Mouse (Mus musculus): ENCODE data around the gene Hoxd1. TPM values are rescaled to one million over a fixed set of nuclear protein-coding genes. Genes with fewer than 3 reads are reported as not detected.

The Hoxd1 gene
- polyA plus RNA-seq, 1 experiment from 2014 or later: 1.5 TPM

DNA sequence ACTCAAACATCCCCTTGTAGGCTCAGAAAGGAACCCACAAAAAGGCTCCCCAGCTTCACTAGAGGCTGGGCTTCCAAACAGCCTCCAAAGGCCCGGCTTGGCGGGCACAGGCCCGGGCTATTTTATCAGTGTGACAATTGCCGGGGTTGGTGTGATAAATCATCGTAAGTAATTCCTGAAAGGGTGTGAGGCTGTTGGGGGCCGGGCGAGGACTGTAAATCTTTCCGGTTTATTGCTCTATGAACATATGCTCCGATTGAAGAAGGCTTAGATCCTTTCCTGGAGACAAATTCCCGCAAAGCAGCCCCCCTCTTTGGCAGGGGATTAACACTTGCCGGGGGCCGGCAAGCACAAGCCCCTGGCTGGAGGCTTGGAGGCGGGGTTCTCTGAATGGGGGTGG is 28.3 kb upstream of the Hoxd1 start:
- H3K4me3 ChIP-seq (replicated peaks): peak overlapping the region; percentile 45
- peaks cover 91% of the 10 kb centered on the region for H3K4me1 ChIP-seq
- peak overlapping the region; percentile 96 for H3K27ac ChIP-seq
- WGBS: 7% methylated on average over 13 of the region's 13 CpGs
- H3K9ac ChIP-seq: peak overlapping the region; percentile 25; the same call in 1 of the 2 replicates
- H3K4me2 ChIP-seq: peak overlapping the region; percentile 77
- H3K27me3 ChIP-seq: peaks cover 26% of the 10 kb centered on the region
- H3K36me3 ChIP-seq: peaks cover 14% of the 10 kb centered on the region; the same call in 1 of the 2 replicates
- no peak for ATAC-seq (replicated peaks; ENCODE audit: low FRiP score)
- H3K9me3 ChIP-seq (replicated peaks): no peaks in the 10 kb centered on the region

DNA sequence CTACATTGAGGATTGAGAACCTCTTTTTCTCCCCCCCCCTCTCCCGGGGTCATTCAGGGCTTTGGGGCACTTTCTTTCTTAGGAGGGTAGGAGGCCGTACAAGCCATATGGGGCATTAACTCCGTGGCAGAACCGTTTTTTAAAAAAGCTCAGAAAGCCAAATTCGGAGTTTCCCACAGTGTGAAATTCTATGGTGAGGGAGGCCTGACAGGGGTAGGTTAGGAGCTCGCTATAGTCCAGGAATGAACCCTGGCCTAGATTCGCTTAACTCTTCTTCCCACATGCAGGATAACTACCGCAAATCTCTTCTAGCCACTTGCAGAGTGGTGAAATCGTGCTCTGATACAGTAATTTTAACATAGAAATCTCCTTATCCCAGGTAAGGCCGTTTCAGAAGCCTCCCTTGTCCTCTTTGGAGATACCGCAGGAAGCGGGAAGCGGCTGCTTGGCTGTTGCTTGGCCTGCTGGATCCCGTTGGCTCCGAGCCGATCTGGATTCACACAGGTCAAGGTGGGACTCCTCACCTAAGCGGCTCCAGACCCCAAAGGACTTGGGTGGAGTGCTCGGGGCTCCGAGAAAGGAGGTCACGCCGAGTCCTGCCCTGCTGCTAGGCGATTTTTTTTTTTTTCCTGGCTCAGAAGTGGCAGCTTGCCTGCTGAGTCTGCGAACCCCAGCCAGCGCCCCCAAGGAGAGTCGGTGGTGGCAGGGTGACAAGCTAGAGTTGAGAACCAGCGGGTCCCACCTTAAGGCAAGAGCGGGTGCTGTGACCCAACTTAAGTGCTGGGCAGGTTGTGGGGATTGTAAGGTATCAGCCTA is 27.6 kb upstream of the Hoxd1 start:
- Histone ChIP-seq H3K9me3 (replicated peaks) (no peaks in the 10 kb centered on the region), H3K27ac (peak overlapping the region; percentile 96), H3K9ac (peak overlapping the region; percentile 39), H3K36me3 (peaks cover 12% of the 10 kb centered on the region; the same call in 1 of the 2 replicates), H3K4me3 (replicated peaks) (peak overlapping the region; percentile 45), H3K4me1 (peaks cover 97% of the 10 kb centered on the region), H3K4me2 (peak overlapping the region; percentile 77), H3K27me3 (peaks cover 26% of the 10 kb centered on the region)
- 30% methylated on average over 27 of the region's 27 CpGs for WGBS
- no peak for ATAC-seq (replicated peaks; ENCODE audit: low FRiP score)

DNA sequence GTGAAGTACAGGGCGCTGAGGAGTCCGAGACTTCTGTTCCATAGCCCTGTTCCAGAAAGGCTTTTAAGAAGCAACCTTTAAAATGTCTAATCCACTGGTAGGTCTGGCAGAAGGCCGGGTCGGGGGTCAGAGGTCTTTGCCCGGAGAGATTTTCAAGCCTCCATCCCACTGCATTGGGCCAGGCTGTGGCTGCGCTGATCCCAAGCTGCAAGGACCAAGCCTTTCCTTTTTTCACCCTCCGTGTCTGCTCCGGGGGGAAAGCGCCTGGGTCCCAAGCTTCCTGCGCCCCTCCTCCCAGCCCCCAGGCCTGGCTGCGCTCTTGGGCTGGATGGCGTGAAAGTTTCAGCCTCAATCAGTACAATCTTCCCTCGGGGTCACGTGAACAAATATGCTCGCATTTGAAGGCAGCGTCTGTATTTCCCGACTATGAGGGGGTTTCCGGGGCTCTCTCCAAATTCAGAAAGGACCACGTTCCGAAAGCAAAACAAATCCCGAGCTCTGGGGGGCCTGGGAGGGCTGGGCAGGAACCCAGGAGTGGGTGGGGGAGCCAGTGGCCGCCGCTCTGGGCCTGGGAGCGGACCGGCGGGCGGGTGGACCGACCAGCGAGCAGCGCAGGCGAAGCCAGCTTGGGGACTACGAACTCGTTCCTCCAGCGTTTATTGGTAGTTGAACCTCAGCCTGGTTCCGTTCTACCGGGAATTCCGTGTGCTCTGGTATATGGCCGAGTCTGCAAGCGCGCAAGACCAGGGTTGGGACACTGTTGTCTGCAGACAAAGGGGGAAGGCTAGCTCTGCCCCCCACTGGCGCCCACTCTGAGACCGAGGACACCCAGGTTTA is 26.7 kb upstream of the Hoxd1 start:
- ATAC-seq (replicated peaks; ENCODE audit: low FRiP score): no peak
- peak overlapping the region; percentile 96 for H3K27ac ChIP-seq
- H3K9ac ChIP-seq: peak overlapping the region; percentile 39
- H3K4me3 ChIP-seq (replicated peaks): peak overlapping the region; percentile 45
- H3K4me1 ChIP-seq: peaks cover 98% of the 10 kb centered on the region
- H3K4me2 ChIP-seq: peak overlapping the region; percentile 77
- H3K9me3 ChIP-seq (replicated peaks): no peaks in the 10 kb centered on the region
- peaks cover 26% of the 10 kb centered on the region for H3K27me3 ChIP-seq
- 0 out of 2 replicates have a peak, but pooled peaks cover 4% of the 10 kb centered on the region for H3K36me3 ChIP-seq
- WGBS: 13% methylated on average over 42 of the region's 42 CpGs

DNA sequence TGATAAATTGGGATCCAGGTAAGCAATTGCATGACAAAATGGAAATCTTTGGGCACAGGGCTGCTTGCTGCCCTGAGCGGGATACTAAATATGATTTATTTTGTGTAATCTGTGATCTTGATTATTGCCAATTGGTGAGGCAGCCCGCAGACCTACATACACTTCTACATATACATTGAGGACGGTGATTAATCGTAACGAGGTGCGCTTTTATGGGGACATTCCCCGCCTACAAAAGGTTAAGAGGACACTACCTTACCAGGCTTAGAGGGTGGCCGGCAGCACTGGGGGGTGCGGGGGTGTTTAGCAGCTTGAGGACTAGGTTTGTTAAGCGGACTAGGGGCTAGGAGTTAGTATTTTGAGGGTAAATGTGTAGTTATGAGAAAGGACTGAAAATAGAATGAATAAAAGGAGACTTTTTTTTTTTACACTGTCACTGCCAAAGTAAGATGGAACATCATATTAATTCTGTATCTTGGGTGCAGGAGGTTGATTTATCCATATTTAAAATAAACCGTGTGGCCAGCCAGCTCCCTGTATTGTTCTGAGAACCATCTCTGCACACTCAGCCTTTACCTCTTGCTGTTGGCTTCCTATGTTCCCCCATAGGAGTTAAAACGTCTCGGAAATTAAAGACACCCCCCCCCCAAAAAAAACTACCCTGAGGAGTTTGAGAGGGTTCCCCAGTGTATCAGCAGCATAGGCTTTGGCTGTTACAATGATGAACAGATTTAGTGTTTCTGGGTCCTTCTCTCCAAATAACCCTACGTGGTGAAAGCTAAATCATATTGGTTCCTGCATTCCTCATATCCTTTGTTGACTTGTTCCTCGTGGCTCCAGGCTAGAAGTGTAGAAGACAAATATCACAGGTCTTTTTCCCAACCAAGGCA is 25.8 kb upstream of the Hoxd1 start:
- peak overlapping the region; percentile 96 for H3K27ac ChIP-seq
- 33% methylated on average over 15 of the region's 15 CpGs for WGBS
- no peaks in the 10 kb centered on the region for H3K9me3 ChIP-seq (replicated peaks)
- H3K4me1 ChIP-seq: peaks cover 99% of the 10 kb centered on the region
- no peaks in the 10 kb centered on the region for H3K36me3 ChIP-seq
- peak overlapping the region; percentile 77 for H3K4me2 ChIP-seq
- ATAC-seq (replicated peaks; ENCODE audit: low FRiP score): no peak
- H3K9ac ChIP-seq: peak overlapping the region; percentile 39; the same call in 1 of the 2 replicates
- H3K4me3 ChIP-seq (replicated peaks): peak overlapping the region; percentile 45
- peaks cover 26% of the 10 kb centered on the region for H3K27me3 ChIP-seq

DNA sequence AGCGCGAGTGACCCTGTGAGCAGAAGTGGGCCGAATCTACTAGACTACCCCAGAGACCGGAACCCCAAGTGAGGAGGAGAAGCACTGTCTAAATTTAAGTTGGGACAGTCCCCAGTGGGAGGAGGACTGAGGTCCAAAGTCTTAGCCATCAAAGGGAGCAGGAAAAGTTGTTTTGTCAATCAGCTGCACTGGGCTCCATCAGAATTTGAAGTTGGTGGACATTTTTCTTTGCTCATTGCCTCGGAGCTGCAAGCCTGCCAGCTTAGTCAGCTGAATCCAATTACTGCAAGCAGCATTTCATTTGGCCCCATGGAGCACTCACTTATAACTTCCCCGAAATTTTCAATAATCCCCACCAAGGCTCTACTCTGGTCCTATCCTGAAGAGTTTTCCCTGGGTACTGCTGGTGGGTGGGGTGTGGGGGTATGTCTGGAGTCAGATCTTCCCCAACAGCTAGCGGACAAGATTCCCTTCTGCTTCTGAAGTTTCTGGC is 25.2 kb upstream of the Hoxd1 start:
- Histone ChIP-seq H3K36me3 (no peaks in the 10 kb centered on the region), H3K4me3 (replicated peaks) (peak overlapping the region; percentile 45), H3K9me3 (replicated peaks) (no peaks in the 10 kb centered on the region), H3K4me1 (peaks cover 93% of the 10 kb centered on the region), H3K9ac (peak overlapping the region; percentile 33; the same call in 1 of the 2 replicates), H3K4me2 (peak overlapping the region; percentile 77), H3K27me3 (peaks cover 26% of the 10 kb centered on the region), H3K27ac (peak overlapping the region; percentile 96)
- 31% methylated on average over 7 of the region's 7 CpGs for WGBS
- ATAC-seq (replicated peaks; ENCODE audit: low FRiP score): no peak

DNA sequence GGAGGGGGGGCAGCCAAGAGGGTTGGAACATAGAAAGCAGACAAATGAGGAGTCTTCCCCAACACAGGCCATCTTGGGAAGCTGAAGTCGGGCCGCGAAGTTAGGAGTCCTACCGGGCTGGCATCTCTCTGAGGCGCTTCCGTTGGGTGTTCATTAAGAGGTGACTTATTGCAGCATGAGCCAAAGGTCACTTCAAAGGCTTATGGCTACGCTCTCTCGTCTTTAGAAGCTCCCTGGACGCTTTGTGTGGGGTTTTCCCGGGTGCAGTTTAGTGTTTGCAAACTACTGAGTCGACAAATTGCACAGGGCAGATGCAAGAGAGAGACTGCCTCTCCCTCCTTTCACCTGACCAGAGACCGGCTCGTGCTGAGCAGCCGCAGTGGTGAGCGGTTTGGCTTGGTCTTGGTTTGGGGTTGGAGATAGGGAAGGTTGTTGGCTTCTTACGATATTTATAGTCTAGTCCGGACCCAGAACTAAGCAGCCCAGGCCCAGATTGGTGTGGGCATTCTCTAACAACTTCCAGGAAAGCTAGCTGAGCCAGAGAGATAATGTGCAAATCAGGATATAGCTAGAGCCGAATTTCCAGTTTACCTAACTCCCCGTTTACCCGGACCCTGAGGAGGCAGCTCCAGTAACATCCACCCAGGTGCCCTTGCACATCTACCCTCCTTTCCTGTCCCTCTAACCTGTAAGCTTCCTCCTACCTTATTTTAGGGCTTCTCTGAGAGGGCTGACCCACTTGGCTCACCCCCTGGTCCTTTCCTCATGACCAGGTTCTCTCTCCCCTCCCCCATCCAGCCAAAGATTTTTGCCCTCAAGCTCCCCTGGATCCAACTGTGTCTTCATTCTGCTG is 23.9 kb upstream of the Hoxd1 start:
- Histone ChIP-seq H3K9me3 (replicated peaks) (no peaks in the 10 kb centered on the region), H3K9ac (peak overlapping the region; percentile 33), H3K4me3 (replicated peaks) (peak overlapping the region; percentile 45), H3K27me3 (peaks cover 29% of the 10 kb centered on the region), H3K4me1 (peaks cover 81% of the 10 kb centered on the region), H3K36me3 (no peaks in the 10 kb centered on the region), H3K4me2 (peak overlapping the region; percentile 77), H3K27ac (peak overlapping the region; percentile 96)
- ATAC-seq (replicated peaks; ENCODE audit: low FRiP score): no peak
- 9% methylated on average over 20 of the region's 20 CpGs for WGBS

DNA sequence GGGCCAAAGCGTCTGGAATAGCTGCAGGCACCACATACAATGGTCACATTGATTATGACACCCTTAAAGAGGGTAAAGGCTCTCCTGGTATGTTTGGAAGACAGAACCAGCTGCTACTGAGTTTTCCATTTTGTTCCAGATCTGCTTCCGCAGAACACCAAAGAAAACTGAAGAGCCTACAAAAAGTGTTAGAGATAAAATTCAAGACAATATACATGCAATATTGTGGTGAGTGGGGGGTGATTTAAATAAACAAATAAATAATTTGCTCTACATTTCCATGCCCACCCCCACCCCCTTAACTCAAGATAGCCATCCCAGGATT is 23.3 kb upstream of the Hoxd1 start:
- Histone ChIP-seq H3K27me3 (peaks cover 34% of the 10 kb centered on the region), H3K27ac (peak overlapping the region; percentile 96), H3K9me3 (replicated peaks) (no peaks in the 10 kb centered on the region), H3K9ac (peak overlapping the region; percentile 33; the same call in 1 of the 2 replicates), H3K4me1 (peaks cover 77% of the 10 kb centered on the region), H3K4me3 (replicated peaks) (peak overlapping the region; percentile 45), H3K36me3 (no peaks in the 10 kb centered on the region), H3K4me2 (peak overlapping the region; percentile 77)
- WGBS: 36% methylated on average over 2 of the region's 2 CpGs
- no peak for ATAC-seq (replicated peaks; ENCODE audit: low FRiP score)

DNA sequence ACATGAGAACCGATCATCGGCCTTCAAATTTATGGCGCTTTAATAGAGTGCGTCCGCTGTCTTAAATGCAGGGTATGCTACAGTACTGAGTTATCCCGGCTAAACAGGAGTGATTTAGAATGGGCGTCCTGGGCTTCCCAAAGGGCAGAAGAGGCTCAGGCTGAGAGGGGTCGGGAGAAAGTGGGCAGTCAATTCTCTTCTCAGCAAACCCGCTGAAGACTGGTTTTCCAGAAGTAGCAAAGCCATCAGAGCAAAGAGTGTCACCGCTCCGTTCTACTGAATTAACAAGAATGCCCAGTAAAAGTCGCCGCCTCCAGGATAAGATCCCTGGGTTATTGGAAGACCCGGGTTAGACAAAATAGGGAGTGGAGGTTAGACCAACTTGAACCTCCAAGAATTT is 22.9 kb upstream of the Hoxd1 start:
- H3K4me3 ChIP-seq (replicated peaks): peak overlapping the region; percentile 45

DNA sequence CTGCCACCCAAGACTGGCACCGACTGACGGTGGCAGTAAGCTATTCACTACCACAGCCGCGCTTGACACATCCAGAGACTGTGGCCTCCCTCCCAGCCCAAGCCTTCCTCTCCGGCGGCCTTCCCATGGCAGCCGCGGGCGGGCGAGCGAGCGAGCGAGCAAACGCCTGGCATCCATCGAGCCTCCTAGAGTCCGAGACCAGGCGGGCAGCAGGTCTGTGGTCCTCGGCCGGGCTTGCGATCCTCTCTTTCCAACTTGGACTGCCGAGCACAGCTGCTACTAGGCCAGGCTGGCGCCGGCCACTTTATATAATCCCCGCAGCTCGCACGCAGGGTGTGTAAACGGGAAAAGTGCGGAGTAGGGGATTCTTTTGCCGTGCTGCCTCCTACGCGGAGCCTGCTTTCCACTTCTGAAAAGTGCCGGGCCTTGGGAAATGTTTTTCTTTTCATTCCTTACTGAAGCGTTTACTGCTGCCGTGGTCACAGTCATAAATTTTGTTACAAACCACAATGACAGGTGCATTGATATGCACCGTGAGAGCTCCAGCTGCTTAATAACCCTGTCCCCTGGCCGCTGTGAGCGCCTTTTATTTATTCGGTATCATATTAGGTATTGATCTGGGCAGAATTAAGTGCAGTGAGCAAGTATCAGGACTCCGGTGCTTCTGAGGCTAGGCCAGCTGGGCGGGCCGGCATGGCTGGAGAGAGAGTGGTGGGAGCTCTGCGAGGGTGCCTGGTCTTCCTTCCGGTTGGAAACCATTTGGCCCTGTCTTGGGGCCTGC is 22.3 kb upstream of the Hoxd1 start:
- no peaks in the 10 kb centered on the region for H3K9me3 ChIP-seq (replicated peaks)
- 2% methylated on average over 43 of the region's 43 CpGs for WGBS
- peak overlapping the region; percentile 53 for H3K9ac ChIP-seq
- H3K27ac ChIP-seq: peak overlapping the region; percentile 96
- peaks cover 71% of the 10 kb centered on the region for H3K4me1 ChIP-seq
- H3K36me3 ChIP-seq: no peaks in the 10 kb centered on the region
- peak overlapping the region; percentile 77 for H3K4me2 ChIP-seq
- peak; percentile 59 for ATAC-seq (replicated peaks; ENCODE audit: low FRiP score)
- H3K4me3 ChIP-seq (replicated peaks): peak overlapping the region; percentile 45
- peaks cover 36% of the 10 kb centered on the region for H3K27me3 ChIP-seq

More for the DNA sequence above, 22.9 kb upstream of the Hoxd1 start:
- H3K4me2 ChIP-seq: peak overlapping the region; percentile 77
- ATAC-seq (replicated peaks; ENCODE audit: low FRiP score): no peak
- H3K9ac ChIP-seq: peak overlapping the region; percentile 53
- WGBS: 6% methylated on average over 14 of the region's 14 CpGs
- no peaks in the 10 kb centered on the region for H3K36me3 ChIP-seq
- H3K27ac ChIP-seq: peak overlapping the region; percentile 96
- H3K27me3 ChIP-seq: peaks cover 34% of the 10 kb centered on the region
- no peaks in the 10 kb centered on the region for H3K9me3 ChIP-seq (replicated peaks)
- H3K4me1 ChIP-seq: peaks cover 73% of the 10 kb centered on the region
